Mouse (Mus musculus): Measurements from ENCODE around the gene Stk32c. TPM values are rescaled to one million over a fixed set of nuclear protein-coding genes. Genes with fewer than 3 reads are reported as not detected.

Stk32c gene
- polyA plus RNA-seq, 1 experiment from 2014 or later, result 1.5 TPM

DNA sequence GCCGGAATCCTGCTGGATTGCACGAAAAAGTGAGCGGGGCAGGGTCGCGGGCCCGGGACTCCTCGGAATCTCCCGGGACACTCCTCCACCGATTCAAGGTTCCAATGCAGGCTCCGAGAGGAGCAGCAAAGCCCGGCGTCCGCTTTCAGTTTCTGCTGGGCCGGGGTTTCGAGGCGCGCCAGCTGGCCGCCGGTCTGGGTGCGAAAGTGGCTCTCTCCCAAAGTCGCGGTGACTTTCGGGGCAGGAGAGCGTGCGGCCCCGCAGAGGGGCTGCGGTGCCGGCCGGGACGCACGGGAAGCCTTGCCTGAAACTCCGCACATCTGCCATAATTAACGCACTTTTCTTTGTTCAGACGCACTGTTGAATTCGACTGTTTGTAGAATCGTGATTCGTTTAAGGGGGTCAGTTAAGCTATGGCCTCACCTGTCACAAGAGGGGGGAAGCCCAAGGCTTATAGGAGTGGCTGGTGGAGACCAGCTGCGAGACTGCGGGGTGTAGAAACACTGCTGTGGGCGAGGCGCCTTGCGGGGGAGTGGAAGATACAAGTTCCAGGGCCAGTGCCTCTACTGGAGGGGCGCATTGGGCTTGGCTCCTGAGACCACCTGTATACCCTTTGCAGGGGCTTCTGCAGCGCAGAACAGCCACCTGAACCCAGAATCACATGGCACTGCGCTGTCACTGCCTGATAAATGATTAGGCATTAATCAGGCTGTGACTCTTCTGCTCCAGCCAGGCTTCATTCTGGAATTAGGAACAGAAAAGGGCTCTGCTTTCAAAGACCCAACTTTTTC, 35.7 kb upstream of the Stk32c start:
- Histone ChIP-seq H3K9ac (ENCODE audit: low read length) (peak overlapping the region; percentile 79), H3K4me1 (ENCODE audit: control insufficient read depth, insufficient read depth, low read length) (peaks cover 10% of the 10 kb centered on the region), H3K27me3 (replicated peaks; ENCODE audit: control insufficient read depth, insufficient read depth, low read length) (peaks cover 13% of the 10 kb centered on the region; the same call in 1 of the 2 replicates), H3K27ac (ENCODE audit: low read depth, low read length) (peak overlapping the region; percentile 48; the same call in 1 of the 2 replicates), H3K4me2 (ENCODE audit: low read length) (peak overlapping the region; percentile 97), H3K4me3 (ENCODE audit: low read depth, low read length) (peak overlapping the region; percentile 64), H3K36me3 (ENCODE audit: control insufficient read depth, insufficient read depth, low read length) (no peaks in the 10 kb centered on the region), H3K9me3 (replicated peaks; ENCODE audit: control insufficient read depth, low read length) (no peaks in the 10 kb centered on the region)
- under 1% methylated on average over 43 of the region's 45 CpGs for whole genome bisulfite sequencing
- ATAC-seq (no peak; the same call in 1 of the 2 replicates), DNase-seq (ENCODE audit: low spot score) (peak; percentile 32)

- ATAC-seq (peak; percentile 89), DNase-seq (ENCODE audit: low spot score) (peak; percentile 77)
- peak within 1 kb of the TSS; percentile 79 for H3K9ac ChIP-seq (ENCODE audit: low read length)
- H3K36me3 ChIP-seq (ENCODE audit: control insufficient read depth, insufficient read depth, low read length), result no peaks in the 10 kb centered on the region
- peaks cover 13% of the 10 kb centered on the region; the same call in 1 of the 2 replicates for H3K27me3 ChIP-seq (replicated peaks; ENCODE audit: control insufficient read depth, insufficient read depth, low read length)
- peak within 1 kb of the TSS; percentile 97 for H3K4me2 ChIP-seq (ENCODE audit: low read length)
- H3K4me1 ChIP-seq (ENCODE audit: control insufficient read depth, insufficient read depth, low read length), result peaks cover 10% of the 10 kb centered on the region
- H3K9me3 ChIP-seq (replicated peaks; ENCODE audit: control insufficient read depth, low read length), result no peaks in the 10 kb centered on the region
- peak within 1 kb of the TSS; percentile 64 for H3K4me3 ChIP-seq (ENCODE audit: low read depth, low read length)
- WGBS, result under 1% methylated on average over 33 of the region's 72 CpGs
- peak within 1 kb of the TSS; percentile 48; the same call in 1 of the 2 replicates for H3K27ac ChIP-seq (ENCODE audit: low read depth, low read length)
Observed at GRCm38 (mm10) chr7:139247881-139248614, 34.9 kb upstream of the Stk32c start, which contains the start of gene Pwwp2b. TSS of gene Pwwp2b (plus strand) at chr7:139248482.

DNA sequence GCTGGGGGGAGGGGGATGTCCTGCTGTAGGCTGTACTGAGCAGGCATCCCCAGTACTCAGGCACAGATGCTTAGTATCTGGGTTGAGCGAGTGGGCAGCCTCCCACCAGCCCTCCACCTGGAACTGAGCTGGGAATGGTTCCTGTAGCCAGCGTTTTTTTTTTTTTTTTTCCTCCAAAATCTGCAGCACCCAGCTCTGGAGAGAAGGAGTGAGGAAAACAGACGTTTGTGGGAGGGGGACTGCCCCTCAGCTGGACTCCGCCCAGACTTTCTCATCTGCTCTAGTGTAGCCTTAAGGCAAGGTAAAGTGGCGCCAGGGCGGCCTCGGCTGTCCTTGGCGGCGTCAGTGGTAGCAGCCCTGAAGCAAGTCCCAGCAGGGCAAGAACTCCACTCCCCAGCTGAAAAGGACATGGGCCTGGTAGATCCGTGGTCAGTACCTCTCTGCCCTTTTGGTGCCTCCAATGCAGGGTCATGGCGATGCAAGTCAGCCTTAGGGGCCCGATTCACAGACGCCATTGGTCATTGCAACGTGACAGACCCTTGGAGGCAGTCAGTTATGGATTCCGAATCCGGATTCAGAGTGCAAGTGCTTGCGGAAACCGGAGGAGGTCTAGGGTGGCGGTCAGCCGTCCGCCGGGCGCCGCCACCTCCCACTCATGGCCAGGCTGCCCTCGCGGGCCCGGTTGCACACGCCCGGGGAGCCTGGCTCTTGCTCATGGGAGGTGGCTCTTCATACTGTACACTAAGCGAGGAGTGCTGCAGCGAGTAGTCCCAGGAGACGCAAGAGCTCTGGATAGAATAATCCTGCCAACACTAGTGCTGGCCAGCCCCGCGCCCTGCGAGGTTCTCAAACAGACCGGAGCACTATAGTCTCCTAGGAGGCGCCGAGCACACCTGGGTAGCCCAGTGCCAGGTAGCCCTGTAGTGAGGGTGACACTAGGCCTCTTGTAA, 34.1 kb upstream of the Stk32c start:
- Histone ChIP-seq H3K9ac (ENCODE audit: low read length) (peak overlapping the region; percentile 79), H3K36me3 (ENCODE audit: control insufficient read depth, insufficient read depth, low read length) (no peaks in the 10 kb centered on the region), H3K9me3 (replicated peaks; ENCODE audit: control insufficient read depth, low read length) (no peaks in the 10 kb centered on the region), H3K27me3 (replicated peaks; ENCODE audit: control insufficient read depth, insufficient read depth, low read length) (peaks cover 13% of the 10 kb centered on the region; the same call in 1 of the 2 replicates), H3K4me1 (ENCODE audit: control insufficient read depth, insufficient read depth, low read length) (peaks cover 10% of the 10 kb centered on the region), H3K4me3 (ENCODE audit: low read depth, low read length) (peak overlapping the region; percentile 64), H3K27ac (ENCODE audit: low read depth, low read length) (peak overlapping the region; percentile 48; the same call in 1 of the 2 replicates), H3K4me2 (ENCODE audit: low read length) (peak overlapping the region; percentile 97)
- whole genome bisulfite sequencing, result 4% methylated on average over 38 of the region's 38 CpGs
- peak; percentile 38; the same call in 1 of the 2 replicates for ATAC-seq
- DNase-seq (ENCODE audit: low spot score), result peak; percentile 41

DNA sequence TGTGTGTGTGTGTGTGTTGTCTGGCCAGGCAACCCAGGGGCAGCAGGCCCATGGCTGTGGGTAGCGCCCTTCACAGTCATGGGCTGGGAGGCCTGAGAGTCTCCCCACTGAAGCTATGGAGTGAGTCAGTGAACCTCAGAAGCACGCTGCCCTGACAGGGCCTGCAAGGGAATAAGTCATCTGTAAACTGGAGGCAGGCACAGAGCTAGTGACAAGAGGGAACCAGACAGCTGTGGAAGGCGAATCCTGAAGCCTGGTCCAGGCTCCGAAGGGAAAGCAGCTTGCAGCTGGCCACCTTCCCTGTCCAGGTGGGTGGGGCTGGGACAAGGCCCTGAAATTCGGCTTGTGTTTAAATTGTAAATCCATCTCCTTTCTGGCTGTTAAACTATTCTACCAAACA, 33.0 kb upstream of the Stk32c start:
- Histone ChIP-seq H3K4me2 (ENCODE audit: low read length) (no peak overlapping the region), H3K9me3 (replicated peaks; ENCODE audit: control insufficient read depth, low read length) (no peaks in the 10 kb centered on the region), H3K36me3 (ENCODE audit: control insufficient read depth, insufficient read depth, low read length) (no peaks in the 10 kb centered on the region), H3K4me3 (ENCODE audit: low read depth, low read length) (no peak overlapping the region), H3K4me1 (ENCODE audit: control insufficient read depth, insufficient read depth, low read length) (peaks cover 10% of the 10 kb centered on the region), H3K27me3 (replicated peaks; ENCODE audit: control insufficient read depth, insufficient read depth, low read length) (peaks cover 13% of the 10 kb centered on the region; the same call in 1 of the 2 replicates), H3K27ac (ENCODE audit: low read depth, low read length) (no peak overlapping the region), H3K9ac (ENCODE audit: low read length) (no peak overlapping the region)
- 88% methylated on average over 5 of the region's 5 CpGs for whole genome bisulfite sequencing
- DNase-seq (ENCODE audit: low spot score) (no peak), ATAC-seq (no peak)

DNA sequence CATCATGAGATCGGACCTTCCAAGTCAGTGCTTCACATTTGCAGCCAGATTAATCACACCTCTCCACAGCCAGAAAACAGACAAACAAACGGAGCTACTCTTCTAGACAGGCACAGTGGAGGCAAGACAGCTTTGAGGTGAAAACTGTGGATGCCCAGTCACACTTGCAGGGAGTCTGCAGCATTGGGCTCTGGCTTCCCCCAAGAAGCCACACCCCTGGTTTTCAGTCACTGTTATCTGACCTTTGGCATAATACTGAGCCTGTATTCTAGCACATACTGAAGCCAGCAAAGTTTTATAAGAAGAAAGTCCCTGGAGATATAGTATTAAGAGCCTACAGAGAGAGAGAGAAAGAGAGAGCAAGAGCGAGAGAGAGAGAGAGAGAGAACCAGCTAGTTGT, 26.3 kb upstream of the Stk32c start:
- no peak overlapping the region for H3K27ac ChIP-seq (ENCODE audit: low read depth, low read length)
- H3K9ac ChIP-seq (ENCODE audit: low read length), result no peak overlapping the region
- no peak for DNase-seq (ENCODE audit: low spot score)
- H3K36me3 ChIP-seq (ENCODE audit: control insufficient read depth, insufficient read depth, low read length), result no peaks in the 10 kb centered on the region
- WGBS, result 78% methylated on average over 3 of the region's 3 CpGs
- no peak overlapping the region for H3K4me2 ChIP-seq (ENCODE audit: low read length)
- H3K4me3 ChIP-seq (ENCODE audit: low read depth, low read length), result no peak overlapping the region
- H3K27me3 ChIP-seq (replicated peaks; ENCODE audit: control insufficient read depth, insufficient read depth, low read length), result no peaks in the 10 kb centered on the region
- H3K9me3 ChIP-seq (replicated peaks; ENCODE audit: control insufficient read depth, low read length), result no peaks in the 10 kb centered on the region
- H3K4me1 ChIP-seq (ENCODE audit: control insufficient read depth, insufficient read depth, low read length), result no peaks in the 10 kb centered on the region
- no peak for ATAC-seq

- Histone ChIP-seq H3K4me2 (ENCODE audit: low read length) (no peak overlapping the region), H3K27me3 (replicated peaks; ENCODE audit: control insufficient read depth, insufficient read depth, low read length) (no peaks in the 10 kb centered on the region), H3K4me1 (ENCODE audit: control insufficient read depth, insufficient read depth, low read length) (0 out of 2 replicates have a peak, but pooled peaks cover 3% of the 10 kb centered on the region), H3K9me3 (replicated peaks; ENCODE audit: control insufficient read depth, low read length) (no peaks in the 10 kb centered on the region), H3K27ac (ENCODE audit: low read depth, low read length) (no peak overlapping the region), H3K4me3 (ENCODE audit: low read depth, low read length) (no peak overlapping the region), H3K36me3 (ENCODE audit: control insufficient read depth, insufficient read depth, low read length) (no peaks in the 10 kb centered on the region), H3K9ac (ENCODE audit: low read length) (no peak overlapping the region)
- 82% methylated on average over 12 of the region's 12 CpGs for WGBS
- no peak for DNase-seq (ENCODE audit: low spot score)
- no peak for ATAC-seq
Observed at GRCm38 (mm10) chr7:139235651-139236358, 22.7 kb upstream of the Stk32c start.

DNA sequence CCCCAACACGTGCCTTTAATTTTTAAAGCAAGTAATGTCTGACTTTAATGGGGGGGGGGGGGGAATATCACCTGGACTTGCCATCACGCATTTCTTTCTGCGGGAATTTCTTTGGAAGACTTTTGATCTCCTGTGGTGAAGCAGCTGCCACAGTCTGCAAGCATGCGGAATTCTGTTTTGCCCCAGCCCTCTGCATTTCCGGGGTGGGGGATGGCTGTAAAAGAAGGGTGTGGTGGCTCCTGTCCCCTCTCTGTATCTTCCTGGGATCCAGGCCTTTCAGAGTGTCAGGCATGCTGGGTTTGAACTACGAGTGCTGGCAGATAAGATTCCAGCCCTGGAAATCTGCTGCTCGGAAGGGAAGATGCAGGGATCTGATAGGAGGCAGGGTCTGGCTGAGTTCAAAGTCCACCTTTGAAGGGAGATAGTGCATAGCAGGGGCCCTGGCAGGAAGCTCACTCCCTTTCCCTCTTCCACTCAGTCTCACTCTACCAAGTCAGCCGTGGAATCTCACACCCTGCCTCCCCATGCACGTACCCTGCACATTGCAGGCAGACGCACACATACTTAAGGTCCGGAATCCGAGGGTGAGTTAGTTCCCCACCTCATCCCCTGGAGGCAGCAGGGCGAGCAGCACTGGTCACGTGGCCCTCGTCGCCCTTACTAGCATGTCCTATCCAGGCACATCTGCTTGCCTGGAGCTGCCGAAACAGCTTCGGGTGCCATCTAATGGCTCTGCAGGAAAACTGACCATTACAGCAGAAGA, 21.5 kb upstream of the Stk32c start:
- 13% methylated on average over 18 of the region's 18 CpGs for WGBS
- Histone ChIP-seq H3K4me3 (ENCODE audit: low read depth, low read length) (no peak overlapping the region), H3K27me3 (replicated peaks; ENCODE audit: control insufficient read depth, insufficient read depth, low read length) (no peaks in the 10 kb centered on the region), H3K9me3 (replicated peaks; ENCODE audit: control insufficient read depth, low read length) (no peaks in the 10 kb centered on the region), H3K4me2 (ENCODE audit: low read length) (no peak overlapping the region), H3K27ac (ENCODE audit: low read depth, low read length) (no peak overlapping the region), H3K4me1 (ENCODE audit: control insufficient read depth, insufficient read depth, low read length) (0 out of 2 replicates have a peak, but pooled peaks cover 3% of the 10 kb centered on the region), H3K9ac (ENCODE audit: low read length) (no peak overlapping the region), H3K36me3 (ENCODE audit: control insufficient read depth, insufficient read depth, low read length) (no peaks in the 10 kb centered on the region)
- ATAC-seq (0 out of 2 replicates have a peak, but pooled peaks have one; percentile 35), DNase-seq (ENCODE audit: low spot score) (peak; percentile 39)
